Mouse (Mus musculus) midbrain, embryonic 12.5 days (tissue): Measurements from ENCODE around the gene Pdss2. TPM values are rescaled to one million over a fixed set of nuclear protein-coding genes. Genes with fewer than 3 reads are reported as not detected.

Experiments used
- ATAC-seq: fragments of 200-750 bp; cut with Nextera tagmentation; 2 replicates; pipeline ENCODE4 v1.8.0; 2017; ENCODE audit warnings: low read depth, moderate TSS enrichment, moderate library complexity; ENCODE audit not compliant: low FRiP score
- H3K27ac ChIP-seq: fragments of 300-500 bp; sonication (generic); replicated peaks from 2 replicates; pipeline ENCODE4 v1.5.1; 2016; ENCODE audit warnings: mild to moderate bottlenecking
- H3K27me3 ChIP-seq: fragments of 300-500 bp; sonication (generic); 2 replicates; pipeline ENCODE4 v1.6.1; 2016; ENCODE audit warnings: mild to moderate bottlenecking
- H3K36me3 ChIP-seq: fragments of 300-500 bp; sonication (generic); 2 replicates; pipeline ENCODE4 v1.6.1; 2016
- H3K4me1 ChIP-seq: fragments of 300-500 bp; sonication (generic); 2 replicates; pipeline ENCODE4 v1.6.1; 2016
- H3K4me2 ChIP-seq: fragments of 300-500 bp; sonication (generic); replicated peaks from 2 replicates; pipeline ENCODE4 v1.6.1; 2016; ENCODE audit warnings: mild to moderate bottlenecking, moderate library complexity
- H3K4me3 ChIP-seq: fragments of 300-500 bp; sonication (generic); 2 replicates; pipeline ENCODE4 v1.5.1; 2016; ENCODE audit warnings: mild to moderate bottlenecking
- H3K9ac ChIP-seq: fragments of 300-500 bp; sonication (generic); replicated peaks from 2 replicates; pipeline ENCODE4 v1.6.1; 2016; ENCODE audit warnings: mild to moderate bottlenecking, moderate library complexity
- H3K9me3 ChIP-seq: fragments of 300-500 bp; sonication (generic); 2 replicates; pipeline ENCODE4 v1.6.1; 2016; ENCODE audit warnings: mild to moderate bottlenecking
- WGBS: fragments of 180-500 bp; shearing (Covaris S2); methylation state at CpG from one replicate; pipeline ENCODE4 v1.1.7; 2016; 5-methylcytosine and 5-hydroxymethylcytosine counted together
- polyA plus RNA-seq: library from polyadenylated mRNA; unstranded; fragments of >200 nt; fragmentation: Nextera tagmentation; extraction: Ambion mirVana; gene quantifications from 2 replicates; pipeline ENCODE4 v1.2.1, GENCODE M21; 2016

Pdss2 gene
- polyA plus RNA-seq, 1 experiment from 2014 or later, result 17.3 TPM

- H3K27me3 ChIP-seq, result no peaks in the 10 kb centered on the region
- 0 out of 2 replicates have a peak, but pooled peaks cover 6% of the 10 kb centered on the region for H3K4me1 ChIP-seq
- H3K27ac ChIP-seq, result 0 out of 2 replicates have a peak overlapping the region, but pooled peaks have one; percentile 11
- H3K9ac ChIP-seq, result no peak overlapping the region
- H3K4me3 ChIP-seq, result no peak overlapping the region
- H3K4me2 ChIP-seq, result no peak overlapping the region
- ATAC-seq, result no peak
- 78% methylated on average over 4 of the region's 4 CpGs for WGBS
- no peaks in the 10 kb centered on the region for H3K9me3 ChIP-seq
- no peaks in the 10 kb centered on the region for H3K36me3 ChIP-seq
Observed at GRCm38 (mm10) chr10:43365909-43366308, 144.6 kb downstream of the Pdss2 start.

- Histone ChIP-seq H3K27ac (no peak overlapping the region), H3K27me3 (no peaks in the 10 kb centered on the region), H3K9me3 (no peaks in the 10 kb centered on the region), H3K4me1 (0 out of 2 replicates have a peak, but pooled peaks cover 5% of the 10 kb centered on the region), H3K36me3 (no peaks in the 10 kb centered on the region), H3K4me2 (no peak overlapping the region), H3K4me3 (no peak overlapping the region), H3K9ac (no peak overlapping the region)
- WGBS, result 89% methylated on average over 5 of the region's 5 CpGs
- no peak for ATAC-seq
Observed at GRCm38 (mm10) chr10:43368611-43369010, 147.3 kb downstream of the Pdss2 start.

- Histone ChIP-seq H3K9ac (no peak overlapping the region), H3K27ac (no peak overlapping the region), H3K36me3 (no peaks in the 10 kb centered on the region), H3K4me3 (no peak overlapping the region), H3K4me2 (no peak overlapping the region), H3K9me3 (no peaks in the 10 kb centered on the region), H3K27me3 (no peaks in the 10 kb centered on the region), H3K4me1 (0 out of 2 replicates have a peak, but pooled peaks cover 2% of the 10 kb centered on the region)
- 83% methylated on average over 7 of the region's 7 CpGs for WGBS
- no peak for ATAC-seq
Observed at GRCm38 (mm10) chr10:43372315-43372714, 151.0 kb downstream of the Pdss2 start.

- 0 out of 2 replicates have a peak, but pooled peaks cover 2% of the 10 kb centered on the region for H3K4me1 ChIP-seq
- no peak for ATAC-seq
Observed at GRCm38 (mm10) chr10:43373035-43373434, 151.7 kb downstream of the Pdss2 start.

GRCm38 (mm10) chr10:43373666-43374065 lies 152.4 kb downstream of the Pdss2 start:
- no peak overlapping the region for H3K4me2 ChIP-seq
- no peak for ATAC-seq
- H3K27ac ChIP-seq, result no peak overlapping the region
- H3K9ac ChIP-seq, result no peak overlapping the region
- no peak overlapping the region for H3K4me3 ChIP-seq
- 0 out of 2 replicates have a peak, but pooled peaks cover 2% of the 10 kb centered on the region for H3K4me1 ChIP-seq
- no peaks in the 10 kb centered on the region for H3K27me3 ChIP-seq
- H3K9me3 ChIP-seq, result no peaks in the 10 kb centered on the region
- no peaks in the 10 kb centered on the region for H3K36me3 ChIP-seq
- 95% methylated on average over 12 of the region's 12 CpGs for WGBS

More at GRCm38 (mm10) chr10:43373035-43373434, 151.7 kb downstream of the Pdss2 start:
- Histone ChIP-seq H3K9me3 (no peaks in the 10 kb centered on the region), H3K9ac (no peak overlapping the region), H3K27me3 (no peaks in the 10 kb centered on the region), H3K36me3 (no peaks in the 10 kb centered on the region), H3K4me2 (no peak overlapping the region), H3K4me3 (no peak overlapping the region), H3K27ac (no peak overlapping the region)
- 91% methylated on average over 9 of the region's 9 CpGs for WGBS

- Histone ChIP-seq H3K4me3 (no peak overlapping the region), H3K36me3 (no peaks in the 10 kb centered on the region), H3K4me2 (no peak overlapping the region), H3K9me3 (no peaks in the 10 kb centered on the region), H3K9ac (no peak overlapping the region), H3K27ac (no peak overlapping the region), H3K27me3 (no peaks in the 10 kb centered on the region), H3K4me1 (0 out of 2 replicates have a peak, but pooled peaks cover 2% of the 10 kb centered on the region)
- WGBS, result 79% methylated on average over 4 of the region's 4 CpGs
- no peak for ATAC-seq
Observed at GRCm38 (mm10) chr10:43375286-43375685, 154.0 kb downstream of the Pdss2 start.

GRCm38 (mm10) chr10:43376749-43377148 lies 155.5 kb downstream of the Pdss2 start:
- H3K4me3 ChIP-seq, result no peak overlapping the region
- ATAC-seq, result no peak
- WGBS, result 92% methylated on average over 8 of the region's 8 CpGs
- no peaks in the 10 kb centered on the region for H3K9me3 ChIP-seq
- no peaks in the 10 kb centered on the region for H3K27me3 ChIP-seq
- 0 out of 2 replicates have a peak, but pooled peaks cover 2% of the 10 kb centered on the region for H3K4me1 ChIP-seq
- no peaks in the 10 kb centered on the region for H3K36me3 ChIP-seq
- H3K27ac ChIP-seq, result no peak overlapping the region
- H3K4me2 ChIP-seq, result no peak overlapping the region
- H3K9ac ChIP-seq, result no peak overlapping the region

- H3K4me1 ChIP-seq, result no peaks in the 10 kb centered on the region
- no peak overlapping the region for H3K9ac ChIP-seq
- H3K36me3 ChIP-seq, result no peaks in the 10 kb centered on the region
- H3K4me2 ChIP-seq, result no peak overlapping the region
- 40% methylated on average over 5 of the region's 5 CpGs for WGBS
- H3K27me3 ChIP-seq, result no peaks in the 10 kb centered on the region
- ATAC-seq, result 0 out of 2 replicates have a peak, but pooled peaks have one; percentile 34
- H3K9me3 ChIP-seq, result no peaks in the 10 kb centered on the region
- no peak overlapping the region for H3K4me3 ChIP-seq
- H3K27ac ChIP-seq, result no peak overlapping the region
Observed at GRCm38 (mm10) chr10:43378279-43378678, 157.0 kb downstream of the Pdss2 start.

GRCm38 (mm10) chr10:43378732-43379644 lies 157.7 kb downstream of the Pdss2 start:
- Histone ChIP-seq H3K4me1 (no peaks in the 10 kb centered on the region), H3K27ac (no peak overlapping the region), H3K9ac (no peak overlapping the region), H3K36me3 (no peaks in the 10 kb centered on the region), H3K27me3 (no peaks in the 10 kb centered on the region), H3K4me2 (no peak overlapping the region), H3K9me3 (no peaks in the 10 kb centered on the region), H3K4me3 (no peak overlapping the region)
- 82% methylated on average over 15 of the region's 15 CpGs for WGBS
- no peak for ATAC-seq

GRCm38 (mm10) chr10:43382660-43383059 lies 161.4 kb downstream of the Pdss2 start:
- 96% methylated on average over 3 of the region's 3 CpGs for WGBS
- no peak for ATAC-seq
- H3K4me3 ChIP-seq, result no peak overlapping the region
- no peak overlapping the region for H3K27ac ChIP-seq
- no peak overlapping the region for H3K4me2 ChIP-seq
- H3K9ac ChIP-seq, result no peak overlapping the region
- H3K36me3 ChIP-seq, result no peaks in the 10 kb centered on the region
- no peaks in the 10 kb centered on the region for H3K9me3 ChIP-seq
- H3K27me3 ChIP-seq, result no peaks in the 10 kb centered on the region
- no peaks in the 10 kb centered on the region for H3K4me1 ChIP-seq

- no peaks in the 10 kb centered on the region for H3K9me3 ChIP-seq
- WGBS, result 86% methylated on average over 5 of the region's 5 CpGs
- ATAC-seq, result no peak
- no peak overlapping the region for H3K9ac ChIP-seq
- no peaks in the 10 kb centered on the region for H3K27me3 ChIP-seq
- H3K4me1 ChIP-seq, result no peaks in the 10 kb centered on the region
- H3K4me2 ChIP-seq, result no peak overlapping the region
- H3K36me3 ChIP-seq, result no peaks in the 10 kb centered on the region
- H3K27ac ChIP-seq, result no peak overlapping the region
- H3K4me3 ChIP-seq, result no peak overlapping the region
Observed at GRCm38 (mm10) chr10:43384623-43385022, 163.3 kb downstream of the Pdss2 start.

- no peaks in the 10 kb centered on the region for H3K27me3 ChIP-seq
- no peak overlapping the region for H3K27ac ChIP-seq
- H3K36me3 ChIP-seq, result peaks cover 12% of the 10 kb centered on the region; the same call in 1 of the 2 replicates
- H3K4me3 ChIP-seq, result no peak overlapping the region
- H3K9ac ChIP-seq, result no peak overlapping the region
- no peaks in the 10 kb centered on the region for H3K9me3 ChIP-seq
- no peaks in the 10 kb centered on the region for H3K4me1 ChIP-seq
- no peak for ATAC-seq
- WGBS, result 98% methylated on average over 2 of the region's 2 CpGs
- H3K4me2 ChIP-seq, result no peak overlapping the region
Observed at GRCm38 (mm10) chr10:43392921-43393320, 171.6 kb downstream of the Pdss2 start.
